Mouse (Mus musculus) liver, embryonic 16.5 days (tissue): ENCODE data around the gene Acbd5. TPM values are rescaled to one million over a fixed set of nuclear protein-coding genes. Genes with fewer than 3 reads are reported as not detected.

Source experiments
- ATAC-seq: fragments of 200-750 bp; cut with Nextera tagmentation; 2 replicates; pipeline ENCODE4 v1.8.0; 2017; ENCODE audit warnings: low read depth, mild to moderate bottlenecking, moderate number of reproducible peaks, moderate library complexity
- H3K27ac ChIP-seq: fragments of 300-500 bp; sonication (generic); 2 replicates; pipeline ENCODE4 v1.5.1; 2014; ENCODE audit warnings: mild to moderate bottlenecking, low read length
- H3K27me3 ChIP-seq: fragments of 300-500 bp; sonication (generic); 2 replicates; pipeline ENCODE4 v1.6.1; 2014; ENCODE audit warnings: low read depth, low read length, mixed read lengths; ENCODE audit not compliant: control insufficient read depth, insufficient read depth
- H3K36me3 ChIP-seq: fragments of 300-500 bp; sonication (generic); 2 replicates; pipeline ENCODE4 v1.6.1; 2014; ENCODE audit warnings: mild to moderate bottlenecking; ENCODE audit not compliant: control insufficient read depth, insufficient read depth
- H3K4me1 ChIP-seq: fragments of 300-500 bp; sonication (generic); 2 replicates; pipeline ENCODE4 v1.6.1; 2014; ENCODE audit warnings: low read depth, low read length, mixed read lengths; ENCODE audit not compliant: control insufficient read depth
- H3K4me2 ChIP-seq: fragments of 300-500 bp; sonication (generic); 2 replicates; pipeline ENCODE4 v1.6.1; 2014; ENCODE audit warnings: low read depth, low read length, mixed read lengths
- H3K4me3 ChIP-seq: fragments of 300-500 bp; sonication (generic); 2 replicates; pipeline ENCODE4 v1.5.1; 2014; ENCODE audit warnings: low read depth, mild to moderate bottlenecking, low read length
- H3K9ac ChIP-seq: fragments of 300-500 bp; sonication (generic); 2 replicates; pipeline ENCODE4 v1.6.1; 2014; ENCODE audit warnings: low read depth, low read length
- H3K9me3 ChIP-seq: fragments of 300-500 bp; sonication (generic); replicated peaks from 2 replicates; pipeline ENCODE4 v1.6.1; 2016; ENCODE audit warnings: low read length; ENCODE audit not compliant: control insufficient read depth
- WGBS: fragments of 180-500 bp; shearing (Covaris S2); extraction: QIAGEN DNeasy Blood & Tissue Kit; methylation state at CpG from one replicate; pipeline ENCODE4 v1.1.7; 2014; ENCODE audit not compliant: insufficient replicate concordance; 5-methylcytosine and 5-hydroxymethylcytosine counted together
- polyA plus RNA-seq: library from polyadenylated mRNA; unstranded; fragments of >200 nt; fragmentation: Nextera tagmentation; extraction: Ambion mirVana; gene quantifications from 2 replicates; pipeline ENCODE4 v1.2.1, GENCODE M21; 2015

Acbd5 gene
- polyA plus RNA-seq, 1 experiment from 2014 or later = 18.5 TPM

DNA sequence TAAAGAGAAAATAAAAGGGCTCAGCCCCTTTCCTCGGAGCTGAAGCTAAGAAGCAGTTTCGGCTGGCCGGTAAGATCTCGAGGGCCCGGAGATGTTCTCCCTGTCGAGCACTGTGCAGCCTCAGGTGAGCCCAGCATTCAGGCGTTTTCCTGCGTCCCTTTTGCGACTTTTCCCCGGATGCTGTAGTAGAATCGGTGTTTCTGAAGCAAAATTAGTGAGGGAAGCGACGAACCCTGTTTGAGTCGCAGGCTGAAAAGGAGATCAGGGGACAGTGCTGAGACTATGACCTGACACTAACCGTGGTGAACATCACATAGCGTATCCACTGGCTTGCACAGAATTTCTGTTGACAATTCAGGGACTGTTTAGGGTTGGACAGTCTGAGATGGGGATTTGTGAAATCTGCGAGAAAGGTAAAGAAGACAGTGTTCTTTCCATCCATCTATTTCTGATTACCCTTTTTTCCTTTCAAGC lies 88.7 kb downstream of the Acbd5 start:
- Histone ChIP-seq H3K27me3 (no peaks in the 10 kb centered on the region), H3K4me2 (peak overlapping the region; percentile 98), H3K4me1 (peaks cover 18% of the 10 kb centered on the region), H3K36me3 (no peaks in the 10 kb centered on the region), H3K27ac (peak overlapping the region; percentile 100), H3K9me3 (no peaks in the 10 kb centered on the region), H3K4me3 (peak overlapping the region; percentile 89), H3K9ac (peak overlapping the region; percentile 82)
- WGBS = under 1% methylated on average over 17 of the region's 17 CpGs
- no peak for ATAC-seq

Other genes starting within 250 kb of the Acbd5 start
- 10.1 and 10.6 TPM in 2 replicates for gene Pdss1, start 172.6 kb upstream of the Acbd5 start, polyA plus RNA-seq
- gene Abi1, start 27.9 kb upstream of the Acbd5 start, polyA plus RNA-seq = 19.9 and 20.9 TPM in 2 replicates
- gene Mastl, start 87.9 kb downstream of the Acbd5 start, polyA plus RNA-seq = 5.2 and 6.6 TPM in 2 replicates
- gene Yme1l1, start 88.2 kb downstream of the Acbd5 start, polyA plus RNA-seq = 30.6 and 34.3 TPM in 2 replicates
- not detected in 2 replicates for gene 4931423N10Rik, start 139.3 kb downstream of the Acbd5 start, polyA plus RNA-seq